Mouse (Mus musculus) lung, postnatal 36 days (tissue): ENCODE data around the gene Htatip2.
A peak's percentile ranks its signal among the peaks of the same experiment; 100 is the strongest.

ENCODE experiments used
- DNase-seq: peaks from one replicate; pipeline ENCODE4 v3.0.0; 2022; ENCODE audit warnings: mixed read lengths

Htatip2 gene

GRCm38 (mm10) chr7:49786618-49787382, 27.9 kb downstream of the Htatip2 start:
- peak; percentile 44 for DNase-seq

GRCm38 (mm10) chr7:49787383-49787645, 28.4 kb downstream of the Htatip2 start:
- no peak for DNase-seq

- DNase-seq = no peak
These were observed 35.4 kb downstream of the Htatip2 start for GRCm38 (mm10) chr7:49794304-49794703.

GRCm38 (mm10) chr7:49797171-49797570, 38.3 kb downstream of the Htatip2 start:
- DNase-seq = no peak

- DNase-seq = no peak
These were observed 44.6 kb downstream of the Htatip2 start for GRCm38 (mm10) chr7:49803511-49803910.

GRCm38 (mm10) chr7:49804638-49805165, 45.8 kb downstream of the Htatip2 start:
- DNase-seq = no peak

- no peak for DNase-seq
These were observed 46.7 kb downstream of the Htatip2 start for GRCm38 (mm10) chr7:49805618-49806017.

- no peak for DNase-seq
These were observed 48.3 kb downstream of the Htatip2 start for GRCm38 (mm10) chr7:49807093-49807682.

- DNase-seq = no peak
These were observed 49.1 kb downstream of the Htatip2 start for GRCm38 (mm10) chr7:49807846-49808622.

GRCm38 (mm10) chr7:49809100-49809499, 50.2 kb downstream of the Htatip2 start:
- no peak for DNase-seq

- DNase-seq = no peak
These were observed 50.6 kb downstream of the Htatip2 start for GRCm38 (mm10) chr7:49809562-49809961.

GRCm38 (mm10) chr7:49811346-49811745, 52.4 kb downstream of the Htatip2 start:
- peak; percentile 19 for DNase-seq

GRCm38 (mm10) chr7:49819393-49819792, 60.5 kb downstream of the Htatip2 start:
- DNase-seq = no peak

- no peak for DNase-seq
These were observed 62.5 kb downstream of the Htatip2 start for GRCm38 (mm10) chr7:49821370-49821769.

- DNase-seq = no peak
These were observed 63.1 kb downstream of the Htatip2 start for GRCm38 (mm10) chr7:49822028-49822427.
